Mouse (Mus musculus) ES-Bruce4 (cell line): ENCODE measurements around the gene Rln3.

Experiments
- CTCF ChIP-seq: IDR thresholded peaks from one replicate; pipeline ENCODE4 v1.8.1; 2011; ENCODE audit warnings: low read depth, low read length
- EP300 ChIP-seq: IDR thresholded peaks from 2 replicates; pipeline ENCODE4 v1.6.1; 2011; ENCODE audit warnings: low read depth, low read length; ENCODE audit not compliant: insufficient read depth
- POLR2A ChIP-seq: IDR thresholded peaks from one replicate; pipeline ENCODE4 v1.8.1; 2011; ENCODE audit warnings: low read length; ENCODE audit not compliant: insufficient read depth

DNA sequence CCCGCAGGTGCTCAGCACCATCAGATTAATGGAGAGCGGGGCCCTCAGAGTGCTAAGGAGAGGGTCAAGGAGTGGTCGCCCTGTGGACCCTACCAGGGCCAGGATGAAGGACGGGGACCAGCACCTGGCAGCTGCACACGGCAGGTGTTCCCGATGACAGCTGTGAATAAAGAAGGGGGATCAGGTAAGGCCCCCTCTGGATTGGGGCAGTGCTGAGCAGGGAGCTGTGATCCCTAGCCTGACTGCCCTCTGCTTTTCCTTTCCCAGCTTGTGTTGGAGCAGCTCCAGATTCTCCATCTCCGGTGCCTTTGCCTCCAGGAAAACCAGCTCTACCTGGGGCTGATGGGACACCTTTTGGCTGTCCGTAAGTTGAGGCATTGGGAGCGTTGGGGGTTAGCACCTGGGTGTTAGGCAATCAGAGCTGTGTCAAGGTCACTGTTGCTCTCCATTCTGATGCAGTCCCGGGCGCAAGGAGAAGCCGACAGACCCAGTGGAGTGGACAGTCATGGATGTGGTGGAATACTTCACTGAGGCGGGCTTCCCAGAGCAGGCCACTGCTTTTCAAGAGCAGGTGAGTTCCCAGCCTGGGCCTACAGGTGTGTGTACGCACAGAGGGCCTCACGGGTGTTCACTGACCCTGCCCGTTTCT, 45.6 kb downstream of the Rln3 start:
- TF ChIP-seq POLR2A (no peak), EP300 (no peak), CTCF (no peak)
